Mouse (Mus musculus) layer of hippocampus, adult 11-12 months (tissue): ENCODE results near the gene Rab38.

ENCODE experiments used
- DNase-seq: peaks from one replicate; pipeline ENCODE4 v3.0.0; 2022; ENCODE audit warnings: low spot score

Gene Rab38

DNA sequence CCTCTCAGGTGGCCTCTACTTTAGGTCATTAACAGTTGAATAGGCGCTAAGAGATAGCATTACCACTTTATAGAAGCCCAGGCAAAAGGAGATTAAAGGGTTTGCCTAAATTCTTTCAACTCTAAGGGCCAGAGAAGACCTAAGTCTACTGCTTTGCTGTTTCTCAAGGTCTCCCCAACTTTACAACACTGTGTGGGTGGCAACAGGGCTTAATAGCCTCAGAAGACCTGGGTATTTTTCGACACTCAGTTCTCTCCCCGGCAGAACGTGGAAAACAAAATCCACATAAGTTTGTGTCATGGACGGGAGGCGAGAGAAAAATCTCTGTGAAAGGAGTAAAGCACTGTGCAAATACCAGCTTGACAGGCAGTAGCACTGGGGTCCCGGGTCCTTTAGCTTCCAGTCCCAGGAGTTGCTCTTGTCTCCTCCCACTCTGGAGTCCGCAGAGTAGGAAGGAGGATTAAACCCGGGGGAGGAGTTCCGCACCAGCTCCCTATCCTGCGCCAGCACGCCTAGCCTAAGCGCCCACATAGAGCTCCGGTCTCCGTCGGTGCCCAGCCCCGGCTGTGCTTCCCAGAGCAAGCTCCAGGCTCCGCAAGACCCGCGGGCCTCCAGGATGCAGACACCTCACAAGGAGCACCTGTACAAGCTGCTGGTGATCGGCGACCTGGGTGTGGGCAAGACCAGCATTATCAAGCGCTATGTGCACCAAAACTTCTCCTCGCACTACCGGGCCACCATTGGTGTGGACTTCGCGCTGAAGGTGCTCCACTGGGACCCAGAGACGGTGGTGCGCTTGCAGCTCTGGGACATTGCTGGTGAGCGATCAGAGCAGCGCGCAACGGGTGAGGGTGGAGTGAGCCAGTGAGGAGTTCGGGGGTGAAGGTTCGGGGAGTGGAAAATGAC, at the start of gene Rab38:
Rab38 (plus strand) TSS at position 488 of the 906 bp plus-strand sequence.
- peak; percentile 10 for DNase-seq

DNA sequence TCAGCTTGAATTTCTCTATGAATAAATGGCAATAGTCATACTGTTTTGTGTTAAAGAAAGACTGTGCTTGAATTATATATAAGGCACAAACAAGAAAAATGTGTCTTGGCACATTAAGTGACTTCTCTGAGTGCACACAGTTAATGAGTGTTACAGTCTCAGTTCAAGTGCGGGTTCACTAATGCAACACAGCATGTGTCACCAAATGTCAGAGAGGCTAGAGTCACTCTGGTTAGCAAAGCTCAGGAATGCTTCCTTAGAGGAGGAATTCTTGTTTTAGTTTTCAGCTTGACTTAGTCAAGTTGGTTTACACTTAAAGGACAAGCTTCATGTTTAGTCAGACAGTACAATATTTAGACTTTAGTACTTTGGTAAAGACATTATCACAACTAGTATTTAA, 35.5 kb upstream of the Rab38 start:
- no peak for DNase-seq

DNA sequence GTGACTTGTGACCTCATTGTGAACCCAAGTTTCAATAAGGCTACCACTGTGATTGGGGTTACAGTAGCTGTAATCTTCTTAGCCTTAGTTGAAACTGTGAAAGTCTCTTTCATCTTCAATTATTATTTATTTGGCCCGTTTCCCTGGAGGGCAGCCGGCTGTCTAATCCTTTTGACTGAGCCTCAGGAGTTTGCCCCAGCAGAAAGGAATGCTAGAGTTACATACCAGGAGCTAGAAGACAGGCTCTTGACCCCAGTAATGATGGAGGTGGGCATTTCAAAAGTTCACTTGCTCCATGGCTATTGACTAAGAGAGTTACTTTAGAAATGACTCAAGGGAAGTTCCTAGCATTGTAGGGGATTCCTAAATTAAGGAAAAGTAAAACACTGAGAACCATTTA, 34.3 kb upstream of the Rab38 start:
- no peak for DNase-seq

DNA sequence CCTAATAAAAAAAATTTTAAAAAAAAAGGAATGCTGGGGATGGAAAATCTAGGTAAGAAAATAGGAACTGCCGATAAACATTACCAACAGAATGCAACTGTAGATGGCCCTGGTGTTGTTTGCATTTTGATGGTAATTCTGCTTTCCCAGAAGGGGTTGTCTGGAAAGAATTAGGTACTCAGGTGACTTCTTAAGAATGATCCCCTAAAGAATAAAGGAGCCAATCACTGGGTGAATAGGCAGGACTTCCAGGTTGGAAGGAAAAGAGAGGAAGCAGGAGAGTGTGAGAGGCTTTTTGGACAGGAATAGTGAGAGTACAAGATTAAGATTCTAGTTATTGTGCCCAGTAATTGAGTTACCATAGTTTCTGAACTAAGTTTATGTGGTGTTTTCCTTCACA, 24.8 kb upstream of the Rab38 start:
- no peak for DNase-seq

DNA sequence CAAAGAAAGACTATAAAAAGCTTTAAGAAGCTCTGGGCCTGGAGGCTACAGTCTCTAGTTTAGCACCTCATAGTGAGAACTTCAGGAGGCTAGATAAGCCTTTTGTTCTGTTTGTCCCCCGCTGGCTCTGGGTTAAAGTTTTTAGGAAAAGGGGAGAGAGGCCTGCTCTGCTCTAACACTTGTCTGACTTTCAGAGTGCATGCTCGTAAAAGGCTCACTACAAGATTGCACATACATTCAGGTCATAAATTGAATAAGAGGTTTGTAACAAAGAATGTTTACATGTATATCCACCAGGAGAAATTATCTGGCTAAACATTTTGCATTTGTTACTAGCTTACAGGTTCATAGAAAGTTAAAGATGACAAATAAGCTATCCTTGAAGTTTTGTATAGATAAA, 23.6 kb upstream of the Rab38 start:
- no peak for DNase-seq

DNA sequence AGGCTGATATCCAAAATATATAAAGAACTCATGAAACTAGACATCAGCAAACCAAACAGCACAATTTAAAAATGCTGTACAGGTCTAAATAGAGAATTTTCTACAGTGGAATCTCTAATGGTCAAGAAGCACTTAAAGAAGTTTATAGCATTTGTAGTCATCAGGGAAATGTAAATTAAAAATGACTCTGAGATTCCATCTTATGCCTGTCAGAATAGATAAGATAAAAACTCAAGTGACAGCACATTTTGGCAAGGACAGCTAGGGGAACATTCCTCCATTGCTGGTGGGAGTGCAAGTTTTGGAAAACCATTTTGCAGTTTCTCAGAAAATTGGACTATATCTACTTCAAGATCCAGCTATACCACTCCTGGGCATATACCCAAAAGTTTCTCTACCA, 8.3 kb upstream of the Rab38 start:
- no peak for DNase-seq

DNA sequence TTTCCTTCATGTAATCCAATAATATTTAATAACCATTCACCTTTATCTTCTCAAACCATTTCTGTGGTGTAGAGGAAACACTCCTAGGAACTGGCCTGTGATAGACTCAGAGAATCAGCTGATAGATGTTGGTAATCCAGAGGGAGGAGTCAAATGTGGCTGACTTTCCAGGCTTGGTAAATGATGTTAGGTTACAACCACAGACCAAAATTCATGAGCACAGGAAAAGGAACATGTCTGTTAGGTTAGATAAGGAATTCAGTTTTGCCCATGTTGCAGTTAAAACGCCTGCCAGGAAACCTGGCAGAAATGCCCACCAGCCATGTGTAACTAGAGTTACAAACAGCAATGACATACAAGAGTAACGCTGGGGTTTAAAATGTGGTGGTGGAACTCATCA, 6.2 kb upstream of the Rab38 start:
- no peak for DNase-seq

DNA sequence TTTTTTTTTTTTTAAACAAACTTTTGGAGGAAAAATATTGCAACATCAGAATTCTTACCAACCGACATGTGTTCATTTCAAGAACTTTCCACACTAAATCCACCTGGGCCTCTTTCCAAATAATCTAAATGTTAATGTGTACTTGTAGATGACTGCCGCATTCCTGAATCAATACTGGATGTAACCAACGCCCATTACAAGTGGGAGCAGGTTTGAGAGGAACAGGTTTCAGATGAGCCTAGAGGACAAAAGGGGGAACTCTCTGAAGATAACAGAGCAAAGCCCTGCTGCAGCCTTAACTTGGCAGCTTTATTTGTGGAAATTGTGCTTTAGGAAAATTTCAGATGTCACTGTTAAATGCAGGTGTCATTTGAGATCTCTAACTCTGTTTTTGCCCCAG, 4.3 kb upstream of the Rab38 start:
- DNase-seq: no peak

DNA sequence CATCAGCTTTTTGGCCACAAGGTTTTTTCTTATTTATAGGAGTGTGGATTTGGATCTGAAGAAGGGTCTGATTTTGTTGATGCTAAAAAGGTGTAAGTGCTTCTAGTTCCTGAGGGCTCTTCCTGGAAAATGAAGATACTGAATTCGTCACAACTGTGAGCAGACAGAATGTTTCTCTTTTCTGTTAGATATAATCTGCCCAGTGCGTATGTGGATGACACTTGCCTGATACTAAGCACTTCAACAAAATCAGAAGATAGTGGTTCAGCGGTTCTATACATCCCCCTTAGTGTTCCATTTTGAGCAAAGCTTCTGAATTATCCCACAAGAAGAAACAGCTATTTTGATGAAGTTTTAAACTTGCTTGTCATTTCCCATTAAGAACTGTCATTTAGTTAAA, 2.6 kb upstream of the Rab38 start:
- no peak for DNase-seq

DNA sequence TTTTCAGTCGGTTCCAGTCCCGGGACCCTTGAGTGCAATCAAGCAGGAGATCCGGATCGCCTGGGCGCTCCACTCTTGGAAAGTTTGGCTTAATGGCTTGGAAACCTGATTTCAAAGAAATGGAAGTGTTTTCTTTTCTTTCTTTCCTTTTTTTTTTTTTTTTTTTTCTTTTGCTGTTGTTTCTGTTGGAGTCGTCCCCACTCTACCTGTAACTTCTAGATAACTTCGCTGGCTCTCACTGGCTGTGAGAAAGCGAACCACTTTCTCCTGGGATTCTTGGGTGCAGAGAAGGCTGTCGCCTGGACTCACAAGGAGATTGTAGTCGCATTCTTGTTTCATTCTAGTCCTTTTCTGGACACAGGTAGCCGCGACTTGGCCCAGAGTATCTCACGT, 615 bp downstream of the Rab38 start:
- no peak for DNase-seq

DNA sequence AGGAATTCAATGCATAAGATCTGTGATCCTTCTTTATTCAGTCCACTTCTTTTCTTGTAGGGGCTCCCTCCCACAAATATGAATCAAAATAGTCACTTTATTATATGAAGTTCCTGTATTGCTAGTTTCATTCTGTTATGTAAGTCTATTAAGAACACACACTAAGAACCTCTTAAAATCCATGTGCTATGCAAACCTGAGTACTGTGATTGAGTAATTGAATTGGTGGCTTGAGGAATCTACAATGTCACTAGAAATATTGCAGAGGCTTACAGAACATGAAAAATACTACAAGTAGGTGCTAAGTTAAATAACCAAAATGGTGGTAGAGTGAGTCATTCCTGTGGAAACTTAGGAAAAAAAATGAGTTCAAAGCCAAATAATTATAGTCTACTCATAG, 10.2 kb downstream of the Rab38 start:
- no peak for DNase-seq

DNA sequence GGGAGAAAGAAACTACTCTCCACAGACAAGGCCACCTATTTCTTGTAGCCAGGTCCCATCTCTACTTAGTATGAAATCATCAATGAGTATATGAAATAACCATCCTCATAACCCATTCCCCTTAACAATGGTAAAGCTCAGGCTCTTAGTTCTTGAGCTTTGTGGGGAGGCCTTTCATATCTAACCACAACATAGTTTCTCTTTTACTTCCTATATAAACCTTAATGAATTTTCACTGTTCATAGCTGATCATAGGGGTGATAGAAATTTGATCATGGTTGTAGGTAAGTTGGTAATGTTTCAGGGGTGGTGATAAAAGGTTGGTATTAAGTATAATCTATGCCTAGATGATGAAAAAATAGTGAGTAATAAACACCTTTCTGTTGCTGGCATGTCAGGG, 12.6 kb downstream of the Rab38 start:
- no peak for DNase-seq

DNA sequence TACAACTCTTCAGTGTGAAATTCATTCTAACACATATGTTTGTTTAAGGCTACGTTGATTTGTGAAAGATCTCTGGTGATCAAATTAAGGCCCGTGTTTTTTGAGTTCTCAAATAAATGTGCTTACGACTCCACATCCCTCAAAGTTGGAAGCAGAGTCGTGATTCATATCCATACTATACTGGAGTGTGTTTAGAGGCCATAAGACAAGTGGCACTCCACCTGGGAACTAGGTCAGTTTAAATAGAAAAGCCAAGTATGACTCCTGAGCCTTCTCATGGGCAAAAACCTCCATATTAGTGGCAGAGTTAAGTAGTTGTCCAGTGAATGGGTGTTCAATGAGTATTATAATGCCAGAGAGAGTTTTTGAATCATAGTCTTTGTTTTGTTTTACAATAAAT, 13.4 kb downstream of the Rab38 start:
- DNase-seq: no peak

DNA sequence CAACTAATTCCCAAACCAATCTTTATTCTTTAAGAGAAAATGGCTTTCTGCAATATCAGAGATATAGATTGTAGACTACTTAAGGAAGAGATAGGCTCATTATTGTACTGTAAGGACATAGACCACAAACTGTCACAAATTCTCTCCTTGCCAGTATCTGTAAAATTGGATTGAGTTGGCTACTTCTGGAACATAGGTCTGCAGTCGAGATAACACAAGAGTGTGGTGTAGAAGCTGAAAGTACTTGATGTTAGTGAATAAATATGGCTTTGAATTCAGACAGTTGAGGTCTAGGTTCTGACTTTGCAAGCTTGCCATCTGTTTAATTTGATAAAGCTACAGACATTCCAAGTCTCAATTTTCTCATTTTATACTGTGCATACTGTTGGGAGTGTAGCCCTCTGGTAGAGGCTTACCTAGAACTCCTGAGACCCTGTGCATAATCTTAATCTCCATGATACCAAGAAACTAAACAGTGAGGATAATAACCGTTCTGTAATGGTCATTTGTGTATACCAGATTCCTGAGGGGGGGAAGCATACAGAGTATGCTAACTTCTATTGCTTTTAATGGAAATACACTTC, 15.3 kb downstream of the Rab38 start:
- no peak for DNase-seq

DNA sequence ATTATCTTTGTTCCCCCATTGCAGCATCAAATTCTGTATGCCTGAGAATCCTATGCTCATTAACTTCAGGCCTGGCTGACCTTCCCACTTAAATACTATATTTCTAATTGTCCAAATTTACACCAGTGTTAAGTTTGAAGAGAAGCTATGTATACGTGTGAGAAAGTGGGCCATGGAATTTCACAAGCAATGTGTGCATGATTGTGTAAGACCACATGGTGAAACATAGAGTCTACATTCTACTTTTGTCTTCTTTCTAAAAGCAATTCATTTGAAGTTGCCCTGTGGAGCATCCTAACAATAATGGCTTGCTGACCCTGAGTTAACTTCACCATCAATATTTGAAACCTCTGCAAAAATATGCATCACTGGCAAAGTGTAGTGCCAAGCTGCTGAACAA, 23.2 kb downstream of the Rab38 start:
- DNase-seq: no peak

DNA sequence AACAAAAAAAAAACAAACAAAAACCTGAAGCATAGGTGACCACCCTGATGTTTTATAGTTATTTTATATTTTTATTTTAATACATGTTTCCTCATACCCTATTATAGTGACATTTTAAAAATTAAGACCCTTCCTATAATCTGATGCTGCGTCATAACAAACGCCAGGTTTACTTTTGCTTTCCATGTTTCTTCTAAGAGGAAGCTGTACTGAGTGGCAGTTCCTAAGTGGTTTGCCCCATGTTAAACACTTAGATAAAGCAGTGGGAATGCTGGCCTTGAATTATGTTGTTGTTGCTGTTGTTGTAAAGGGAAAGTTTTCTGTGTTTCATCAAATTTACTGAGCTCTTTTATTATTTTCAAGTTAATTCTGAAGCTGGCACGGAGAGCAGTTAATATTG, 27.8 kb downstream of the Rab38 start:
- no peak for DNase-seq

DNA sequence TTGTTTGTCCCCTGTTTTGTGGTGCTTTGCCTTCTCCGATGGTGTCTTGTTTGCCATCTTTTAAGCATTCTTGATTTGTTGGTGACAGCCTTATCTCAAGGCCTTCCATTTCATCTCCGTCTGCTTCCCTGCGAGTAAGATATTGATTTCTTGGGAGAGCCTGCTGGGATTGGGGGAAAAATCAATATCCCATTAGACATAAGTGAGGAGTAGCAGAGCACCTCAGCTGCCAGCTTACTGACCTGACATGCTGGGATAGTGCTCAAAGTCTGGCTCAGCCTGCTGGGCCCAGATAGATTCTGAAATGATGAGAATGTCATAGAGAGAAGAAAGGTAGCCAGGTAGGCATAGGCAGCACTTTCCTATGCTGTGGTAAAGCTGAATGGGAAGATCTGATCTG, 37.7 kb downstream of the Rab38 start:
- DNase-seq: no peak

DNA sequence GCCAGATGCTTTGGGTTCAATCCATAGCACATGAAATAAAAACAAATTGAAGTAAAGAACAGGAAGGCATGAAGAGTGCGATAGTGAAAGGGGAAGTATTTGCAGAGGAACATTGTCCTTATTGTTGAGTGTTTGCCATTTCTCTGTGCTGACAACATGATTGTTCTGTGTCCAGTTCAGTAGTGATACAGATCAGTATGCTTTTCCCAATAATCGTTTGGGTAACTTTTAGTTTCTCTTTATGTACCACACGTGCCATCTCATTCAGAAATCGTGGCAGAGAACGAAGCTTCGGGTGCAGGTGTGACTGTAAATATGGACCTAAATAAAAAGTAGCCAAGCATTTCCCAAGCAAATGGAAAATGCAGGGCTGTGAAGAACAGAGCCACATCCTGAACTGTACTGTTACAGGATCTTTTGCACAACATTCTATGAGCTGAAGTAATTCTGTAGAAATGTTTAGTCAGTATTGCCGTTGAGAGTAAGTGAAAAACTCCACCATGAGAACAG, 52.1 kb downstream of the Rab38 start:
- DNase-seq: no peak

DNA sequence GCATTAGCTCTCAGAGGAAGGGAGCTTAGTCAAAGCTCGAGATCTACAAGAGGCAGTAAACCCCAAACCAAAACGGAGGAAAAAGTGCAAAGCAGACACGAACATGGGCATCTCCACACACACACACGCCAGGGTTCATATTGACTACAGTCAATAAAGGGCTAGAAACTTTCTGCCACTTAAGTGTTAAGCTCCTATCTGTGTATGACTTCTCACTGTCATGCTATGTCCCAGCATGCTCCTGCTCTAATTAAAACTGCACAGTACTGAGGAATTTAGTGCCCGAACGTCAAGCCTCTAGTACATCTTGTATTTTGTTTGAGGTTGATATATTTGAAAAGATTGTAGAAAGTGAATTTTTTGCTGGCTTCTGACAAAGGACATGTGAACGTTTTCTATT, 52.6 kb downstream of the Rab38 start:
- no peak for DNase-seq

DNA sequence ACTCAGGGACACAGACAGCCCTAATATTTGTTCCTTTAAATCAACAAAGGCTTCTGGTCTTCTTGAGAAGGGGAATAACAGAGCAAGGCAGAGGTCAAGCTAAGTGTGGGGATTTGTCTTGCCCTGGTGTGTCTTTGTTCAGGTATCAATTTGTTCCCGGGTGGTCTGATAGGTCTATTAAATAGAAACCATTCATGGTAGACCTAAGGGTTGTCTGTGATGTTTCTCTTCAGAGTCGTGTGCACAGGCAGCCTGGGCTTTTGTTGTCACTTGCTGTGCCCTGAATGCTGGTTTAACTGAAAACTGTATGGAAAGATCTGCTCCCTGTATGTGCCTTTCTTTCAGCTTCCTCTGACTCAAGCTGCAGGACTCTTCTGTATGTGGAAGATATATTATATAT, 60.9 kb downstream of the Rab38 start:
- no peak for DNase-seq

DNA sequence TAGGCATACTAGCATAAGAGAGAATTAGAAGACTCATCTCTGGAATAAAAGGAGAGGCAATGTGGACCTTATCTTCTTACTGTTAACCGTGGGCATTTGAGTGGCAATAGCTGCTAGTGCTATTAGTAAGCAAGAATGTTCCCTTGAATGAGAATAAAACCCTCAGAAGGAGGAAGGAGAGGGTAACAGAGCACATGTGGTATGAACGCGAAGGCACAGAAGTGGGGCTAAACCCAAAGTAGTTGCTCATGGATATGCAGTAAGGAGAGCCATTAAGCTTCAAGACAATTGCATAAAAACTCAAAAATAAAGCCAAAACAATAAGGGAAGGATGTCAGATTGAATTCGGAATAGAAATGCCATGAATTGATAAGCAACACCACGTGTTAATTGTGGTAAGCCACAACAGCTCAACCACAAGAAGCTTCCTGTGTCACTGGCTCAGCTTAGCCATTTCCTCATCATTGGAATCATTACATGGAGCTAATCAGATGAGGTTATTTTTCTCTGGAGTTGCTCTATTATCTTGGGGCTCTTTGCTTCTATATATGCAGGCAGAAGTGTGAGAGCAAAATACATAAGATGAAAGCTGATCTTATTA, 72.2 kb downstream of the Rab38 start:
- DNase-seq: no peak

DNA sequence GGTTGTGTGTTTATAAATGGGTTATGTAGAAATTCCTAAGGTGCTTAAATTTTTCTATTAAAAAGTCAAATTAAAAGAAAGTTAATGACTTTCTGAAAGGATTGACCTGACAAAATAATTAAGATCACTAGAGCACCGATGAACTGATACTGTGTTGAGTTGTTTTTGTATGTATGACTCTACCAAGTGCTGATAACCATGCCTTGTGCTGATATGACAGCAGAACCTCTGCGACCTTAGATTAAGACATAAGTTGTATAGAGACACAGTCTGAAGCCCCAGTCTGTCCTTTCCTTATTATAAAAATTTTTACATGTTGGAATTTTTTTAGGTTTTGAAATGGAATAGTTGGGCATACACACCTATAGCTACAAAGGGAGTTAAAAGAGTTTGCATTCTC, 79.7 kb downstream of the Rab38 start:
- DNase-seq: no peak

DNA sequence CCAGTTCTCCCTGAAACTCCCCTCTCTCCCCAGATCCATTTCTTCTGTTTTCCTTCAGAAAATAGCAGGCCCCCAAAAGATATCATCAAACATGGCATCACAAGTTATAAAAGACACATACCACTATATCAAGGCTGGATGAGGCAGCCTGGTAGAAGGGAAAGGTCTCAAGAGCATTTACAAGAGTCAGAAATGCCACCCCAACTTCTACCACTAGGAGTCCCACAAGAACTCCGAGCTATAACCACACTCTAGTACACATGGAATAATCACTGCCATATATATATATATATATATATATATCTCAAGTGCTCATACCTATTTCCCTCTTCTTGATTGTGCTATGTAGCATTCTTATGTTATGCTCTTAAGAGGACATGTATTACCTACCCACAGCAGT, 92.4 kb downstream of the Rab38 start:
- no peak for DNase-seq
